Mouse (Mus musculus) small intestine, adult 2 months (tissue): ENCODE data around the gene Hipk2.

Experiments used
- CTCF ChIP-seq: fragments of 200-500 bp; IDR thresholded peaks from 2 replicates; pipeline ENCODE4 v1.5.1; 2012; ENCODE audit warnings: low read depth, mild to moderate bottlenecking, control low read depth, inconsistent platforms, low read length, moderate library complexity, mixed read lengths; ENCODE audit not compliant: insufficient replicate concordance, insufficient read length; ENCODE audit errors: extremely low read depth
- POLR2A ChIP-seq: fragments of 200-500 bp; IDR thresholded peaks from 2 replicates; pipeline ENCODE4 v1.6.1; 2012; ENCODE audit warnings: low read depth, mild to moderate bottlenecking, control low read depth, inconsistent platforms, low read length, moderate library complexity

DNA sequence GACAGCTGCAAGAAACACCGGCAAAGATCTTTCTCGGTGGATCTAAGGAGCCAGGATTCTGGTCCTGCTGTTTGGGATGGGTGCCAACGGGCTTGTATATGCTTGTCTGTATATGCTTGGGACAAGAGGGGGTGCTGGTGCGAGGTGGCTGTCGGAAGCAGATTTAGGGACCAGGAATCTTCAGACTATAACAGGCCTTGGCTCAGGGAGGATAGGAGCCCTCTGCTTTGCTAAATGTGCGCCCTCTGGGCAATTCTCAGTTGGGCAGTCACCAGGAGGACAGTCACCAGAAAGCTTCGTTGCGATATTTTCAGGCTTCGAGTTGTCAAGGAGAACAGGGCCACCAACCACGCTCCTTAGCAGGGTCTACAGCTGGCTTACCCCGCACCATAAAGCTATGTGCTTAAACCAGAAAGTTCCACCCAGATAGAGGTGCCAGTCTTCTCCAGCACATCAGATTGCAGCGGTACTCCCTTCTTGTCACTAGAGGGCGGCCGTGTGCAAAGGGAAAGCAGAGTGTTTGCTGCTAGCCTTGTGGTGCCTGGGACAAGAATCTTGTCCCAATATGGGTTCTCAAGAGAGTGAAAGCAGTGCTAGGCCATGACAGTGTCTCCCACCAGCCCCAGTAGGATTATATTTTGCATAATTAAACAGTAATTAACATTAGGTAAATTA is 225.6 kb downstream of the Hipk2 start:
- peak; percentile 87; the same call in 1 of the 2 replicates for TF ChIP-seq CTCF
- no peak; the same call in 1 of the 2 replicates for TF ChIP-seq POLR2A
